Comparison of ENCODE assay signal across 22 mouse cellular contexts in the genomic region with DNA sequence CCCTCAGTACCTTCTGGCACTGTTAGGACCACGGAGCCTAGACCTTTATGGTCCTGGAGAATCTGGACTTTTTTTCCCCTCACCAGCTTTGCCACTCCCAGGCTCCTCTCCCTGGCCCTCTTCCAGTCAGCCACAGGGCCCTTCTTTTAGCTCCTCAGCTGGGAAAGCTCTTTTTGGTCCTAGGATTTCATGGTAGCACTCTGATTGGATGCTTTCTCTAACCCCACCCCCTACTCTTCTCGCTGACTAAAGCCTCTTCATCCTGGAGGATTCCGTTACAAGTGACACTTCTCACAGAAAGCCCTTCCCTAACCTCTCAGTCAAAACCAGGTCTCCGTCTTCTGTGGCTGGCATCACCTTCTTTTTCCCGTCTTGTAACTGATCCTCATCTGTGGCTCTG.
A peak's percentile ranks its signal among the peaks of the same experiment; 100 is the strongest.
DNase-seq lines count a peak whose midpoint lies in the region; ATAC-seq lines count a peak whose summit lies in the region.
"Had no signal": no experiment of that assay in that cellular context is flagged by ENCODE, and none has a peak within 500 bp of the region (broad histone marks: within the 10 kb centered on the region; RNA-seq: fewer than 3 reads in every experiment).

No protein-coding gene starts in this region.

- no peaks in the 10 kb centered on the region for H3K27me3 ChIP-seq in limb, embryonic 12.5 days
- no peaks in the 10 kb centered on the region for H3K27me3 ChIP-seq in limb, embryonic 10.5 days (ENCODE audit: low read depth, poor library complexity, severe bottlenecking)
- H3K27me3 ChIP-seq in forebrain, embryonic 14.5 days (replicated peaks; ENCODE audit: control insufficient read depth, insufficient read depth, low read length), result no peaks in the 10 kb centered on the region
- H3K27me3 ChIP-seq in limb, embryonic 13.5 days, result 0 out of 2 replicates have a peak, but pooled peaks cover 3% of the 10 kb centered on the region
- H3K27me3 ChIP-seq: embryonic facial prominence, embryonic 12.5 days; intestine, embryonic 15.5 days; liver, embryonic 13.5 days; neural tube, embryonic 15.5 days had no signal

- peak; percentile 67; the same call in 1 of the 2 replicates for ATAC-seq in frontal cortex, adult (ENCODE audit: low TSS enrichment)
- ATAC-seq in limb, embryonic 12.5 days (ENCODE audit: insufficient number of reproducible peaks, insufficient read depth, low FRiP score, low TSS enrichment, low read depth), result no peak
- peak; percentile 15; the same call in 1 of the 2 replicates for ATAC-seq in forebrain, embryonic 14.5 days
- ATAC-seq in limb, embryonic 13.5 days (ENCODE audit: low FRiP score, low read depth), result peak; percentile 71; the same call in 1 of the 2 replicates
- ATAC-seq: intestine, embryonic 15.5 days had no signal

- no peak overlapping the region for H3K4me3 ChIP-seq in limb, embryonic 12.5 days (replicated peaks)
- H3K4me3 ChIP-seq in limb, embryonic 10.5 days, result no peak overlapping the region
- no peak overlapping the region for H3K4me3 ChIP-seq in forebrain, embryonic 14.5 days (ENCODE audit: low read depth, low read length)
- no peak overlapping the region for H3K4me3 ChIP-seq in limb, embryonic 13.5 days
- H3K4me3 ChIP-seq: embryonic facial prominence, embryonic 12.5 days; intestine, embryonic 15.5 days; liver, embryonic 13.5 days; myocyte; neural tube, embryonic 15.5 days had no signal

- no peak overlapping the region for H3K27ac ChIP-seq in limb, embryonic 12.5 days
- no peak overlapping the region for H3K27ac ChIP-seq in limb, embryonic 10.5 days
- H3K27ac ChIP-seq in forebrain, embryonic 14.5 days (ENCODE audit: low read depth, low read length), result no peak overlapping the region
- no peak overlapping the region for H3K27ac ChIP-seq in limb, embryonic 13.5 days
- H3K27ac ChIP-seq: embryonic facial prominence, embryonic 12.5 days; hindbrain, embryonic 14.5 days; intestine, embryonic 15.5 days; liver, embryonic 13.5 days; neural tube, embryonic 15.5 days had no signal

- peak overlapping the region; percentile 15; the same call in 1 of the 2 replicates for H3K4me2 ChIP-seq in limb, embryonic 12.5 days
- no peak overlapping the region for H3K4me2 ChIP-seq in forebrain, embryonic 14.5 days (ENCODE audit: low read length)
- peak overlapping the region; percentile 21; the same call in 1 of the 2 replicates for H3K4me2 ChIP-seq in limb, embryonic 13.5 days (replicated peaks)
- H3K4me2 ChIP-seq: embryonic facial prominence, embryonic 12.5 days; heart, embryonic 11.5 days; hindbrain, embryonic 14.5 days; intestine, embryonic 15.5 days; liver, embryonic 13.5 days; midbrain, embryonic 11.5 days; neural tube, embryonic 15.5 days had no signal

- no peaks in the 10 kb centered on the region for H3K9me3 ChIP-seq in limb, embryonic 12.5 days
- no peaks in the 10 kb centered on the region for H3K9me3 ChIP-seq in limb, embryonic 10.5 days (replicated peaks)
- no peaks in the 10 kb centered on the region for H3K9me3 ChIP-seq in forebrain, embryonic 14.5 days (replicated peaks; ENCODE audit: control insufficient read depth, low read length)
- H3K9me3 ChIP-seq in limb, embryonic 13.5 days, result no peaks in the 10 kb centered on the region
- H3K9me3 ChIP-seq: embryonic facial prominence, embryonic 12.5 days; intestine, embryonic 15.5 days; liver, embryonic 13.5 days; neural tube, embryonic 15.5 days had no signal

- 18% methylated on average over 5 of the region's 5 CpGs for WGBS in limb, embryonic 12.5 days
- WGBS in limb, embryonic 10.5 days, result 34% methylated on average over 5 of the region's 5 CpGs
- 26% methylated on average over 5 of the region's 5 CpGs for WGBS in forebrain, embryonic 14.5 days
- WGBS in limb, embryonic 13.5 days, result 12% methylated on average over 5 of the region's 5 CpGs

- no peak for DNase-seq in frontal cortex, postnatal 14 days (ENCODE audit: low spot score in 2 of 2)
- no peak for DNase-seq in limb, embryonic 10.5 days (ENCODE audit: low spot score)
- peak; percentile 23 for DNase-seq in forebrain, embryonic 14.5 days (ENCODE audit: low spot score)
- no peak for DNase-seq in natural killer cell, adult 2 months (ENCODE audit: low spot score in 2 of 2)
- DNase-seq: adrenal gland, adult 2 months; cerebellum, postnatal 14 days; gastrocnemius, postnatal 36 days; kidney, postnatal 10 days; liver, embryonic 13.5 days; right cerebral cortex, postnatal 14 days; thymus, adult 18-20 months; thymus, postnatal 4 days had no signal

- no peak overlapping the region for H3K9ac ChIP-seq in limb, embryonic 12.5 days (replicated peaks)
- H3K9ac ChIP-seq in forebrain, embryonic 14.5 days (ENCODE audit: low read length), result no peak overlapping the region
- H3K9ac ChIP-seq in limb, embryonic 13.5 days, result no peak overlapping the region
- H3K9ac ChIP-seq: embryonic facial prominence, embryonic 12.5 days; hindbrain, embryonic 14.5 days; intestine, embryonic 15.5 days; liver, embryonic 13.5 days; neural tube, embryonic 15.5 days had no signal

- H3K36me3 ChIP-seq in limb, embryonic 12.5 days, result no peaks in the 10 kb centered on the region
- no peaks in the 10 kb centered on the region for H3K36me3 ChIP-seq in limb, embryonic 10.5 days
- H3K36me3 ChIP-seq in forebrain, embryonic 14.5 days (ENCODE audit: control insufficient read depth, insufficient read depth, low read length), result no peaks in the 10 kb centered on the region
- no peaks in the 10 kb centered on the region for H3K36me3 ChIP-seq in limb, embryonic 13.5 days
- H3K36me3 ChIP-seq: embryonic facial prominence, embryonic 12.5 days; intestine, embryonic 15.5 days; liver, embryonic 13.5 days; neural tube, embryonic 15.5 days had no signal

- H3K4me1 ChIP-seq in limb, embryonic 12.5 days (replicated peaks), result no peaks in the 10 kb centered on the region; the same call in 1 of the 2 replicates
- H3K4me1 ChIP-seq in limb, embryonic 10.5 days, result no peaks in the 10 kb centered on the region; the same call in 1 of the 2 replicates
- no peaks in the 10 kb centered on the region for H3K4me1 ChIP-seq in forebrain, embryonic 14.5 days (ENCODE audit: control insufficient read depth, insufficient read depth, low read length)
- H3K4me1 ChIP-seq in limb, embryonic 13.5 days, result peaks cover 9% of the 10 kb centered on the region
- H3K4me1 ChIP-seq: embryonic facial prominence, embryonic 12.5 days; intestine, embryonic 15.5 days; liver, embryonic 13.5 days had no signal
